ENCODE assay signal across 30 mouse cellular contexts in genomic region chr4:147934611-147935010, GRCm38 (mm10). TPM values are rescaled to one million over a fixed set of nuclear protein-coding genes. Genes with fewer than 3 reads are reported as not detected.
DNase-seq lines count a peak whose midpoint lies in the region; ATAC-seq and TF ChIP-seq lines count a peak whose summit lies in the region.
"Had no signal": no experiment of that assay in that cellular context is flagged by ENCODE, and none has a peak within 500 bp of the region (broad histone marks: within the 10 kb centered on the region; RNA-seq: fewer than 3 reads in every experiment).

No protein-coding gene starts in this region.

- peak overlapping the region; percentile 55 for H3K27ac ChIP-seq in heart, adult 2 months
- 0 out of 2 replicates have a peak overlapping the region, but pooled peaks have one; percentile 28 for H3K27ac ChIP-seq in kidney, embryonic 15.5 days
- no peak overlapping the region for H3K27ac ChIP-seq in liver, embryonic 15.5 days (replicated peaks)
- H3K27ac ChIP-seq in liver, postnatal 0 days (ENCODE audit: low read depth) = no peak overlapping the region
- no peak overlapping the region for H3K27ac ChIP-seq in limb, embryonic 14.5 days (replicated peaks; ENCODE audit: low read depth, low read length)
- H3K27ac ChIP-seq: embryonic facial prominence, embryonic 12.5 days; forebrain, embryonic 15.5 days; hindbrain, embryonic 12.5 days; liver, embryonic 14.5 days; midbrain, embryonic 10.5 days; neural tube, embryonic 13.5 days had no signal

- H3K79me2 ChIP-seq in heart, adult 2 months (replicated peaks; ENCODE audit: control insufficient read depth, insufficient read depth, low read length) = no peaks in the 10 kb centered on the region

- no peaks in the 10 kb centered on the region for H3K27me3 ChIP-seq in heart, adult 2 months (ENCODE audit: control insufficient read depth, insufficient read depth, low read length)
- H3K27me3 ChIP-seq in kidney, embryonic 15.5 days = no peaks in the 10 kb centered on the region
- peaks cover 30% of the 10 kb centered on the region; the same call in 1 of the 2 replicates for H3K27me3 ChIP-seq in liver, embryonic 15.5 days
- H3K27me3 ChIP-seq in liver, postnatal 0 days (ENCODE audit: insufficient read depth, low read length) = no peaks in the 10 kb centered on the region
- no peaks in the 10 kb centered on the region for H3K27me3 ChIP-seq in limb, embryonic 14.5 days (ENCODE audit: control insufficient read depth, insufficient read depth, low read length)
- H3K27me3 ChIP-seq: embryonic facial prominence, embryonic 12.5 days; forebrain, embryonic 15.5 days; hindbrain, embryonic 12.5 days; neural tube, embryonic 13.5 days had no signal

- peaks cover 31% of the 10 kb centered on the region for H3K4me1 ChIP-seq in heart, adult 2 months (ENCODE audit: control insufficient read depth, insufficient read depth, low read length)
- H3K4me1 ChIP-seq in kidney, embryonic 15.5 days = peaks cover 59% of the 10 kb centered on the region
- H3K4me1 ChIP-seq in liver, embryonic 15.5 days (replicated peaks) = peaks cover 29% of the 10 kb centered on the region
- peaks cover 29% of the 10 kb centered on the region for H3K4me1 ChIP-seq in liver, postnatal 0 days (ENCODE audit: insufficient read depth)
- peaks cover 46% of the 10 kb centered on the region for H3K4me1 ChIP-seq in limb, embryonic 14.5 days (ENCODE audit: control insufficient read depth, insufficient read depth, low read length)

- no peak for DNase-seq in heart, adult 2 months
- DNase-seq in heart, adult 18-20 months = no peak
- DNase-seq in kidney, postnatal 36 days = no peak
- DNase-seq in liver, postnatal 0 days = no peak
- DNase-seq in limb, embryonic 14.5 days (ENCODE audit: low spot score) = no peak
- DNase-seq: adrenal gland, postnatal 36 days; cerebellum, adult 11-12 months; cerebellum, postnatal 14 days; gastrocnemius, postnatal 14 days; kidney, adult 11 months; kidney, postnatal 25 days; layer of hippocampus, postnatal 36 days; retina, postnatal 1 day; right cerebral cortex, postnatal 25 days; spleen, adult 18-20 months had no signal

- no peak for TF ChIP-seq EP300 in heart, adult 2 months (IDR thresholded peaks at IDR 0.05; ENCODE audit: insufficient read depth, low read depth, low read length)
- no peak for TF ChIP-seq EP300 in liver, postnatal 0 days (IDR thresholded peaks at IDR 0.05; ENCODE audit: low read depth)

- no peak overlapping the region for H3K4me2 ChIP-seq in kidney, embryonic 15.5 days
- 0 out of 2 replicates have a peak overlapping the region, but pooled peaks have one; percentile 90 for H3K4me2 ChIP-seq in liver, embryonic 15.5 days
- H3K4me2 ChIP-seq in liver, postnatal 0 days (ENCODE audit: low read depth, low read length) = no peak overlapping the region
- H3K4me2 ChIP-seq in limb, embryonic 14.5 days (replicated peaks; ENCODE audit: low read depth, low read length, severe bottlenecking) = 0 out of 2 replicates have a peak overlapping the region, but pooled peaks have one; percentile 13
- H3K4me2 ChIP-seq: embryonic facial prominence, embryonic 12.5 days; forebrain, embryonic 15.5 days; hindbrain, embryonic 12.5 days; neural tube, embryonic 13.5 days had no signal

- no peaks in the 10 kb centered on the region for H3K9me3 ChIP-seq in kidney, embryonic 15.5 days (replicated peaks)
- no peaks in the 10 kb centered on the region for H3K9me3 ChIP-seq in liver, embryonic 15.5 days (replicated peaks)
- no peaks in the 10 kb centered on the region for H3K9me3 ChIP-seq in liver, postnatal 0 days (ENCODE audit: low read length)
- H3K9me3 ChIP-seq in limb, embryonic 14.5 days (ENCODE audit: control insufficient read depth, low read length) = no peaks in the 10 kb centered on the region
- H3K9me3 ChIP-seq: embryonic facial prominence, embryonic 12.5 days; forebrain, embryonic 15.5 days; hindbrain, embryonic 12.5 days; midbrain, embryonic 10.5 days; neural tube, embryonic 13.5 days had no signal

- ATAC-seq in kidney, embryonic 15.5 days (replicated peaks; ENCODE audit: low FRiP score) = no peak
- no peak for ATAC-seq in liver, embryonic 15.5 days (ENCODE audit: insufficient read depth)
- ATAC-seq in liver, postnatal 0 days = no peak
- ATAC-seq in limb, embryonic 14.5 days (ENCODE audit: low FRiP score, low read depth) = no peak
- ATAC-seq in cerebellum, adult (ENCODE audit: insufficient number of reproducible peaks, low FRiP score, low TSS enrichment) = no peak
- ATAC-seq: CD4-positive, CD25-positive, alpha-beta regulatory T cell, adult 4 months; forebrain, embryonic 15.5 days; lung, postnatal 0 days; midbrain, embryonic 16.5 days had no signal

- TF ChIP-seq CTCF in heart, adult 2 months (IDR thresholded peaks at IDR 0.05) = no peak
- no peak for TF ChIP-seq CTCF in liver, postnatal 0 days (IDR thresholded peaks at IDR 0.05; ENCODE audit: low read depth)

- no peak overlapping the region for H3K4me3 ChIP-seq in heart, adult 2 months
- no peak overlapping the region for H3K4me3 ChIP-seq in kidney, embryonic 15.5 days (replicated peaks)
- H3K4me3 ChIP-seq in liver, embryonic 15.5 days (replicated peaks) = no peak overlapping the region
- no peak overlapping the region for H3K4me3 ChIP-seq in liver, postnatal 0 days (ENCODE audit: low read depth, low read length)
- no peak overlapping the region for H3K4me3 ChIP-seq in limb, embryonic 14.5 days (replicated peaks; ENCODE audit: low read length)
- H3K4me3 ChIP-seq: embryonic facial prominence, embryonic 12.5 days; forebrain, embryonic 15.5 days; hindbrain, embryonic 12.5 days; midbrain, embryonic 10.5 days; myocyte; neural tube, embryonic 13.5 days had no signal

- intact Hi-C loops in heart, adult 2 months (cut with DNase I) = loop anchor here (5.0 kb wide), 1 partner anchor 67 kb away; the partner anchor contains the start of genes Fv1 and Miip

- TF ChIP-seq POLR2A in heart, adult 2 months (IDR thresholded peaks at IDR 0.05; ENCODE audit: insufficient read depth, low read depth, low read length) = no peak
- no peak for TF ChIP-seq POLR2A in limb, embryonic 14.5 days (IDR thresholded peaks at IDR 0.05; ENCODE audit: borderline replicate concordance, extremely low read depth, insufficient read depth, insufficient read length)

- no peak overlapping the region for H3K9ac ChIP-seq in heart, adult 2 months (ENCODE audit: low read depth, low read length)
- H3K9ac ChIP-seq in kidney, embryonic 15.5 days = no peak overlapping the region
- H3K9ac ChIP-seq in liver, embryonic 15.5 days = no peak overlapping the region
- H3K9ac ChIP-seq in liver, postnatal 0 days (replicated peaks) = no peak overlapping the region
- H3K9ac ChIP-seq in limb, embryonic 14.5 days (ENCODE audit: low read depth, low read length, severe bottlenecking) = no peak overlapping the region
- H3K9ac ChIP-seq: embryonic facial prominence, embryonic 12.5 days; forebrain, embryonic 15.5 days; hindbrain, embryonic 12.5 days; liver, embryonic 14.5 days; neural tube, embryonic 13.5 days had no signal

- peaks cover 5% of the 10 kb centered on the region for H3K36me3 ChIP-seq in heart, adult 2 months (ENCODE audit: control insufficient read depth, insufficient read depth, low read length)
- peaks cover 16% of the 10 kb centered on the region for H3K36me3 ChIP-seq in kidney, embryonic 15.5 days
- H3K36me3 ChIP-seq in liver, embryonic 15.5 days (replicated peaks) = peaks cover 9% of the 10 kb centered on the region; the same call in 1 of the 2 replicates
- H3K36me3 ChIP-seq in liver, postnatal 0 days (replicated peaks; ENCODE audit: insufficient read depth, low read length) = peaks cover 5% of the 10 kb centered on the region; the same call in 1 of the 2 replicates
- H3K36me3 ChIP-seq in limb, embryonic 14.5 days (ENCODE audit: control insufficient read depth, insufficient read depth, low read length) = peaks cover 28% of the 10 kb centered on the region
- H3K36me3 ChIP-seq: forebrain, embryonic 15.5 days; hindbrain, embryonic 12.5 days; neural tube, embryonic 13.5 days had no signal

- 71% methylated on average over 4 of the region's 4 CpGs for WGBS in heart, adult 2 months
- WGBS in kidney, embryonic 15.5 days = 77% methylated on average over 4 of the region's 4 CpGs
- 53% methylated on average over 4 of the region's 4 CpGs for WGBS in liver, embryonic 15.5 days (ENCODE audit: insufficient replicate concordance)
- WGBS in liver, postnatal 0 days (ENCODE audit: insufficient replicate concordance) = 69% methylated on average over 4 of the region's 4 CpGs
- WGBS in limb, embryonic 14.5 days = 94% methylated on average over 3 of the region's 4 CpGs

RNA-seq across cellular contexts. Expression of gene Plod1, which starts 2.0 kb away (rescaled TPM):
- 10 to 100 TPM; 62.4 to 65.8 TPM for total RNA-seq in heart, adult 2 months (2021)
- 88.6 and 123 TPM in 2 replicates for polyA plus RNA-seq in heart, adult 2 months (2012; rRNA removed)
- 10 to 100 TPM; 61.0 to 65.3 TPM for total RNA-seq in heart, adult 18-20 months (2021)
- polyA plus RNA-seq in kidney, embryonic 15.5 days (2015; fragmentation: Nextera tagmentation; extraction: Ambion mirVana) = 47.2 and 56.0 TPM in 2 replicates
- polyA plus RNA-seq in liver, embryonic 15.5 days (2015; fragmentation: Nextera tagmentation; extraction: Ambion mirVana) = 29.0 and 30.6 TPM in 2 replicates
- 24.8 and 25.4 TPM in 2 replicates for polyA plus RNA-seq in liver, postnatal 0 days (2015; fragmentation: Nextera tagmentation; extraction: Ambion mirVana)
- polyA plus RNA-seq in limb, embryonic 14.5 days (2012; rRNA removed) = 104 and 129 TPM in 2 replicates
- 93.0 and 103 TPM in 2 replicates for polyA plus RNA-seq in limb, embryonic 14.5 days (2014; fragmentation: Nextera tagmentation; extraction: Ambion mirVana)

RNA-seq across cellular contexts. Expression of gene 2510039O18Rik, which starts 6.1 kb away (rescaled TPM):
- 10 to 100 TPM; 38.9 to 41.9 TPM for total RNA-seq in heart, adult 2 months (2021)
- 41.2 and 42.3 TPM in 2 replicates for polyA plus RNA-seq in heart, adult 2 months (2012; rRNA removed)
- total RNA-seq in heart, adult 18-20 months (2021) = 10 to 100 TPM; 38.1 to 43.1 TPM
- polyA plus RNA-seq in kidney, embryonic 15.5 days (2015; fragmentation: Nextera tagmentation; extraction: Ambion mirVana) = 15.3 and 17.0 TPM in 2 replicates
- 7.8 and 8.9 TPM in 2 replicates for polyA plus RNA-seq in liver, embryonic 15.5 days (2015; fragmentation: Nextera tagmentation; extraction: Ambion mirVana)
- polyA plus RNA-seq in liver, postnatal 0 days (2015; fragmentation: Nextera tagmentation; extraction: Ambion mirVana) = 6.5 and 8.5 TPM in 2 replicates
- 63.2 and 88.2 TPM in 2 replicates for polyA plus RNA-seq in limb, embryonic 14.5 days (2012; rRNA removed)
- polyA plus RNA-seq in limb, embryonic 14.5 days (2014; fragmentation: Nextera tagmentation; extraction: Ambion mirVana) = 25.9 and 29.9 TPM in 2 replicates

RNA-seq across cellular contexts. Expression of gene Mfn2, which starts 30.1 kb away (rescaled TPM):
- 100 to 1,000 TPM; 626 to 697 TPM for total RNA-seq in heart, adult 2 months (2021)
- 395 and 619 TPM in 2 replicates for polyA plus RNA-seq in heart, adult 2 months (2012; rRNA removed)
- total RNA-seq in heart, adult 18-20 months (2021) = 100 to 1,000 TPM; 623 to 655 TPM
- 36.9 and 39.0 TPM in 2 replicates for polyA plus RNA-seq in kidney, embryonic 15.5 days (2015; fragmentation: Nextera tagmentation; extraction: Ambion mirVana)
- 15.5 and 15.6 TPM in 2 replicates for polyA plus RNA-seq in liver, embryonic 15.5 days (2015; fragmentation: Nextera tagmentation; extraction: Ambion mirVana)
- polyA plus RNA-seq in liver, postnatal 0 days (2015; fragmentation: Nextera tagmentation; extraction: Ambion mirVana) = 12.3 and 14.1 TPM in 2 replicates
- polyA plus RNA-seq in limb, embryonic 14.5 days (2012; rRNA removed) = 29.6 and 33.4 TPM in 2 replicates
- polyA plus RNA-seq in limb, embryonic 14.5 days (2014; fragmentation: Nextera tagmentation; extraction: Ambion mirVana) = 29.8 and 30.2 TPM in 2 replicates

RNA-seq across cellular contexts. Expression of gene Nppb, which starts 51.0 kb away (rescaled TPM):
- total RNA-seq in heart, adult 2 months (2021) = 100 to 1,000 TPM; 117 to 262 TPM
- 204 and 212 TPM in 2 replicates for polyA plus RNA-seq in heart, adult 2 months (2012; rRNA removed)
- total RNA-seq in heart, adult 18-20 months (2021) = 100 to 1,000 TPM; 170 to 310 TPM
- not detected in 2 replicates for polyA plus RNA-seq in kidney, embryonic 15.5 days (2015; fragmentation: Nextera tagmentation; extraction: Ambion mirVana)
- not detected in 2 replicates for polyA plus RNA-seq in liver, embryonic 15.5 days (2015; fragmentation: Nextera tagmentation; extraction: Ambion mirVana)
- polyA plus RNA-seq in liver, postnatal 0 days (2015; fragmentation: Nextera tagmentation; extraction: Ambion mirVana) = not detected in 2 replicates
- 0.11 TPM in 1 of 2 replicates, not detected in the other for polyA plus RNA-seq in limb, embryonic 14.5 days (2012; rRNA removed)
- polyA plus RNA-seq in limb, embryonic 14.5 days (2014; fragmentation: Nextera tagmentation; extraction: Ambion mirVana) = 0.44 TPM in 1 of 2 replicates, not detected in the other
- total RNA-seq: gastrocnemius, postnatal 14 days; layer of hippocampus, adult 8-10 months; layer of hippocampus, postnatal 36 days; left cerebral cortex, postnatal 10 days had no signal
- polyA plus RNA-seq: CD4-positive, CD25-positive, alpha-beta regulatory T cell, adult 4 months; embryonic facial prominence, embryonic 12.5 days; forebrain, embryonic 15.5 days; liver, embryonic 14.5 days; lung, postnatal 0 days; midbrain, embryonic 10.5 days; midbrain, embryonic 16.5 days had no signal

Comparison
In these comparisons a context has a peak if more than half of its experiments do, and no peak if none do; other contexts are left out.
1. H3K4me2 ChIP-seq: peak in liver, embryonic 15.5 days (single experiment) and limb, embryonic 14.5 days (single experiment); none in kidney, embryonic 15.5 days (single experiment) and liver, postnatal 0 days (single experiment).
2. H3K27ac ChIP-seq: peak in heart, adult 2 months (single experiment) and kidney, embryonic 15.5 days (single experiment); none in liver, embryonic 15.5 days (single experiment), liver, postnatal 0 days (single experiment) and limb, embryonic 14.5 days (single experiment).